Mouse (Mus musculus) effector memory CD4-positive, alpha-beta T cell, adult 7 months (primary cell): ENCODE measurements around the gene Otud1. TPM values are rescaled to one million over a fixed set of nuclear protein-coding genes. Genes with fewer than 3 reads are reported as not detected.

Source experiments
- polyA plus RNA-seq: library from polyadenylated mRNA; unstranded; fragments of 100-300 nt; shearing (Covaris generic); gene quantifications from one replicate; pipeline ENCODE4 v1.2.1, GENCODE M21; 2017

Gene Otud1
- 28.6 TPM for polyA plus RNA-seq

GRCm38 (mm10) chr2:19657158-19657874, at the start of gene Otud1:
Gene Otud1, plus strand, starts transcription at chr2:19657752.

Other genes starting within 250 kb of the Otud1 start
- gene Ptf1a, start 212.1 kb upstream of the Otud1 start, polyA plus RNA-seq: not detected
- not detected for gene 4921504E06Rik, start 103.8 kb upstream of the Otud1 start, polyA plus RNA-seq